Mouse (Mus musculus): ENCODE results near the gene Rars.

Rars gene

DNA sequence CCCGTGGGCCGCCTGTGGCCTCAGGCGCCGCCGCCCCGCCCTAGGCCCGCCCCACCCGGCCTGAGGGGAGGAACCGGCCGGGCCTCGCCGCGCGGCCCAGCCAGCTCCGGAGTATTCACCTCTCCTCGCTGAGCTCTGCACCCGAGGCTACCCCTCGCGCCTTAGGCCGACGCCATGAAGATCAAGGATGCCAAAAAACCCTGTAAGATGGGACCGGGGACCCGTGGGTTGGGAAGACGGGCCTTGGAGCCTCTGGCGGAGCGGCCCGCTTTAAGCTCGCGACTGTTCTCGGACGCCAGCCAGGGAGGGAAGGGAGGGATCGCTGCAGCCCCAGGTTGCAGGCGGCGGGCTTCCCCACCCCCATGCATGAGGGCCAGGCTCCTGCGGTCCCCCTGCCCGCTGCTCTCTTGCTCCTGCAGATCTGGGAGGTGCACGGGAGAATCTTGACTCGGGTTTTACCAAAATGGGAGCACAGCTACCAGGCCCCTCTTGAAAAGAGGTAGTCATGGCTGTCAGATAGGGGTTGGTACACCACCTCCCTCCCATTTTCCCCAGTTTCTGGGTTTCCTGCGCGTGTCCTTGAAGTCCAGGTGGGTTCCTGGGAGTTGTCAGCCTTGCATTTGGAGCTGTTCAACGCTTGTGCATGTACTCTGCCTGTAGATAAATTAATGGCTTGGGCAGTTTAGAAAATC lies 64.4 kb downstream of the Rars start:
- no peak for DNase-seq (ENCODE audit: low spot score)

DNA sequence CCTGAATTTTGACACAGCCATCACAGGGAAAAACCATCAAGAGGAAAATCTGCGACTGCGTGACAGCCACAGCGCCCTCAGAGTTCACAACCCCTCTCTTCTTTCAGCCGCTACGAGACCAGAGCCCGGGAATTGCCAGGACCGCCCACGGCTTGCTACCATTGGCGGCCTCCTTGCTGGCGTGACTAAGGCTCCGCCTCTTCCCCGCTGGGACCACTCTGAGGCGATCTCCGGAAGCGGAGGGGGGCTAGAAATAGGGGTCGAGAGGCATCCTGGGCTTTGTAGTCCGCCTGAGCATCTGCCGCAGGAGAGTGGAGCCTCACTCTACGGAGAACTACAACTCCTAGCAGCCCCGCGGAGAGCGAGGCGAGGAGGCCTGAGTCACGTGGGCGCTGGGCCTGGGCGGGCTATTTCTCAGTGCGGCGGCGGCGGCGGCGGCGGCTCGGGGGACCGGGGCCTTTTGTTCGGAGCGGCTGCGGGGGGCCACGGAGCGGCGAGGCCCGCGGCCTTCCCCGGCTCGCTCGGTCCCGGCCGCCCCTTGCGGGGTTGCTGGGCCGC lies 65.0 kb downstream of the Rars start, which contains the start of gene Pank3:
Gene Pank3 (plus strand): TSS at position 297 of the 558 bp plus-strand sequence.
- peak; percentile 86 for DNase-seq (ENCODE audit: low spot score)

DNA sequence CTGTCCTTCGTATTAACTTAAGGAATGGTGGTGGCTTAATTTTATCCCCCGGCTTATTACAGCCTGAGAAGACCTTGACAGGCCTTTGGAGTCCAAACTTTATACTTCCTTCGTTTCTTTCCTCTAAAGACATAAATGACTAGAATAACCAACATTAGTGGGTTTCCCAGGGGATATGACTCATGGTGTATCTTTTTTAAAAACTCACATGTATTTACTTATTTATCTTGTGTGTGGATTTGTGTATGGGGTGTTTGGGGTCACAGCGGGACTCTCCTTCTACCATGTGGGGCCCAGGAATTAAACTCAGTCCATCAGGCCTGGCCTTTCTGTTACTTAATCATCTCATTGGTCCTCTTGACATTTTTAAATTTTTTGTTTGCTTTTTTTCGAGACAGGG lies 67.5 kb downstream of the Rars start:
- no peak for DNase-seq (ENCODE audit: low spot score)

DNA sequence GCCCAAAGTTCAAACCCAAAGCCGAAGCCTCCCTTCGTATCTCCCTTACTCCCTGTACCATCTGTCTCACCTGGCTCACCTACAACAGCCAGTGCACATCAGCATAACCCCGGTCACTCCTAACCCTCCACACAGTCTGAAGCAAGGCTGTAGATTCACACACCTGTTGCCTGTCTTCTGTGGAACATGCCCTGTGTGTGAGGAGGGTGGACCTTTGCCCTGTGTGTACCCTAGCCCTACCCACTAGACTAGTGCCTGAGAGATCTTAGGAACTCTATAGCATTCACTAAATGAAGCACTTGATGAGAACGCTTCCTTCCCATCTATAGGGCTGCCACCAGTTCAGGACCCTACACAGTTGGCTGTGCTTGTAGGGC lies 73.7 kb downstream of the Rars start:
- no peak for DNase-seq (ENCODE audit: low spot score)

DNA sequence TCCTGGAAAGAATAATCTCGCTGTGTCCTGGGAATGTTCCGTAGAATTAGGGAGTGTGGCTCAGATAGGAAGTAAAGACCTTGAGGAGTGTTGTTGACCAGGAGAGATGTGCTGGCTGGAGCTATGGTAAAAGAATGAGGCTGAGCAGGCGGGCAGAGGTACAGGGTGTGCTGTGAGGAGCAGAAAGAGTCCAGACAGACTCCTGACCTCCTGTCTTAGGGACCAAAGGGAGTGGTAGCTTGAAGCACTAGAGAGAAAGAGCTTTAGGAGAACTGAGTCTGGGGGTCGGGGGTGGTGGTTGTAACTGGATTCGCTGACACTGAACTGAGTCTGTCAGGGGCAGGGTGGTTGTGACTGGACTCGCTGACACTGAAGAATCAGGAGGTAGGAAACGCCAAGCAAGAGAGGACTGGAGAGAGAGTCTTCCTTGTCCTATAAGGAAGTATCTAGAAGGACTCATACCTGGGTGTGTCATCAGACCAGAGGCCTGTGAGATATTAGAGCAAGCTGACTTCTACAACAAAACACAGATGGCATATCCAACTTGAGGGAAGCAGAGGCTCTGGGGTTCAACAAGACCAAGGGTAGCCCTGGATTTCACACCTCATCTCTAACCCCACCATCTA lies 74.2 kb downstream of the Rars start:
- no peak for DNase-seq (ENCODE audit: low spot score)

All from spleen, adult 12 weeks (tissue).